Mouse (Mus musculus): Measurements from ENCODE around the gene Fam181a. TPM values are rescaled to one million over a fixed set of nuclear protein-coding genes. Genes with fewer than 3 reads are reported as not detected.

Gene Fam181a
- not detected for polyA plus RNA-seq (2015; fragmentation: Illumina TruSeq; extraction: RNeasy Lipid Tissue Mini Kit (QIAGEN cat#74804); ENCODE audit: insufficient read depth, low read depth, low replicate concordance)

DNA sequence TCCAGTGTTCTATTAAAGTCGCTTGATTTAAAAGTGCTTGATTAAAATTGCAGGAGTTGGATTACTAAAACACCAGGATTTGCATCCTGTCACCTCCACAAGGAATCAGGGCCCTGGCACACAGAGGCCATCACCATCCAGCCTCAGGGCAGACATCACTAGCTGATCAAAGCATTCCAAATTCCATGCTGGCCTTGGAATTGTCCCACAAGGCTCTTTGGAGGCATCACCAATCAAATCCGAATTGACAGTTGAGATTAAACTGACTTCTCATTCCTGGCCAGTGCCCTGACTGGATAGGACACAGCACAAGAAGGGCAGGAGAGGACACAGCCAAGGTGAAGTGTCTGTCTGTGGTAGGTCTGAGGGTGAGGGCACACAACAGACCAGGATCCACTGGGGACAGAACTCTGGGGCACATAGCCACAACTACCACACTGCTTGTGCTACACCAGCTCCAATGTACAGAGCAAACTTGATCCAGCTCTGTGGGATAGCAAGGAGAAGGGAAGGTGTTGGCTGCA is at the start of gene Fam181a:
Gene Fam181a, plus strand, starts transcription at position 232 of the 524 bp plus-strand sequence.

GRCm38 (mm10) chr12:103355746-103356414 is 45.1 kb downstream of the Fam181a start, which contains the start of gene Asb2:
Gene Asb2, minus strand, starts transcription at chr12:103356001.

Other genes with a start within 250 kb of the Fam181a start
- gene Prima1, start 68.8 kb upstream of the Fam181a start, polyA plus RNA-seq (2015; fragmentation: Illumina TruSeq; extraction: RNeasy Lipid Tissue Mini Kit (QIAGEN cat#74804); ENCODE audit: insufficient read depth, low read depth, low replicate concordance) = not detected
- 0.70 TPM for gene Asb2, start 45.0 kb downstream of the Fam181a start, polyA plus RNA-seq (2015; fragmentation: Illumina TruSeq; extraction: RNeasy Lipid Tissue Mini Kit (QIAGEN cat#74804); ENCODE audit: insufficient read depth, low read depth, low replicate concordance)
- gene Otub2, start 77.7 kb downstream of the Fam181a start, polyA plus RNA-seq (2015; fragmentation: Illumina TruSeq; extraction: RNeasy Lipid Tissue Mini Kit (QIAGEN cat#74804); ENCODE audit: insufficient read depth, low read depth, low replicate concordance) = 1.3 TPM
- gene 9330161L09Rik, start 96.8 kb downstream of the Fam181a start, polyA plus RNA-seq (2015; fragmentation: Illumina TruSeq; extraction: RNeasy Lipid Tissue Mini Kit (QIAGEN cat#74804); ENCODE audit: insufficient read depth, low read depth, low replicate concordance) = not detected
- 10.5 TPM for gene Ddx24, start 114.9 kb downstream of the Fam181a start, polyA plus RNA-seq (2015; fragmentation: Illumina TruSeq; extraction: RNeasy Lipid Tissue Mini Kit (QIAGEN cat#74804); ENCODE audit: insufficient read depth, low read depth, low replicate concordance)
- 155 TPM for gene Ifi27, start 123.2 kb downstream of the Fam181a start, polyA plus RNA-seq (2015; fragmentation: Illumina TruSeq; extraction: RNeasy Lipid Tissue Mini Kit (QIAGEN cat#74804); ENCODE audit: insufficient read depth, low read depth, low replicate concordance)
- 99.7 TPM for gene Ifi27l2a, start 132.7 kb downstream of the Fam181a start, polyA plus RNA-seq (2015; fragmentation: Illumina TruSeq; extraction: RNeasy Lipid Tissue Mini Kit (QIAGEN cat#74804); ENCODE audit: insufficient read depth, low read depth, low replicate concordance)
- gene Ifi27l2b, start 146.2 kb downstream of the Fam181a start, polyA plus RNA-seq (2015; fragmentation: Illumina TruSeq; extraction: RNeasy Lipid Tissue Mini Kit (QIAGEN cat#74804); ENCODE audit: insufficient read depth, low read depth, low replicate concordance) = 0.79 TPM
- 4.9 TPM for gene Ppp4r4, start 221.3 kb downstream of the Fam181a start, polyA plus RNA-seq (2015; fragmentation: Illumina TruSeq; extraction: RNeasy Lipid Tissue Mini Kit (QIAGEN cat#74804); ENCODE audit: insufficient read depth, low read depth, low replicate concordance)

All from pancreas, adult 10 weeks (tissue).